Mouse (Mus musculus) embryonic fibroblast, embryonic 13.5 days (primary cell): Measurements from ENCODE around the gene Ddx11.

Experiments
- CTCF ChIP-seq: IDR thresholded peaks from 2 replicates; pipeline ENCODE4 v1.5.1; 2011; ENCODE audit warnings: mild to moderate bottlenecking, control low read depth, low read length, moderate library complexity, borderline replicate concordance; ENCODE audit not compliant: insufficient read depth
- POLR2A ChIP-seq: IDR thresholded peaks from 2 replicates; pipeline ENCODE4 v1.6.1; 2011; ENCODE audit warnings: low read depth, mild to moderate bottlenecking, control low read depth, low read length, moderate library complexity

- TF ChIP-seq CTCF, result no peak
- TF ChIP-seq POLR2A, result no peak
Measured at GRCm38 (mm10) chr17:66085038-66085437, 38.3 kb upstream of the Ddx11 start.
